Mouse (Mus musculus) kidney, adult 2 months (tissue): ENCODE data around the gene Bclaf3. TPM values are rescaled to one million over a fixed set of nuclear protein-coding genes. Genes with fewer than 3 reads are reported as not detected.
A peak's percentile ranks its signal among the peaks of the same experiment; 100 is the strongest.

Experiments used
- DNase-seq: peaks from one replicate; pipeline ENCODE4 v3.0.0; 2021
- H3K27ac ChIP-seq: fragments of 200-500 bp; 2 replicates; pipeline ENCODE4 v1.5.1; 2012; ENCODE audit warnings: low read depth, low read length, control low read depth, inconsistent platforms; ENCODE audit not compliant: insufficient read depth
- H3K27me3 ChIP-seq: fragments of 200-500 bp; replicated peaks from 2 replicates; pipeline ENCODE4 v1.6.1; 2012; ENCODE audit warnings: mild to moderate bottlenecking, moderate library complexity, low read length, inconsistent platforms; ENCODE audit not compliant: control insufficient read depth, insufficient read depth
- H3K36me3 ChIP-seq: fragments of 200-500 bp; 2 replicates; pipeline ENCODE4 v1.6.1; 2012; ENCODE audit warnings: mild to moderate bottlenecking, moderate library complexity, low read length, inconsistent platforms; ENCODE audit not compliant: control insufficient read depth, insufficient read depth
- H3K4me1 ChIP-seq: fragments of 200-500 bp; 2 replicates; pipeline ENCODE4 v1.6.1; 2011; ENCODE audit warnings: low read length; ENCODE audit not compliant: control insufficient read depth, insufficient read depth
- H3K4me3 ChIP-seq: fragments of 200-500 bp; 2 replicates; pipeline ENCODE4 v1.5.1; 2011; ENCODE audit warnings: mild to moderate bottlenecking, low read depth, low read length, control low read depth; ENCODE audit not compliant: insufficient read depth
- CTCF ChIP-seq: fragments of 200-500 bp; conservative IDR thresholded peaks from 2 replicates; pipeline ENCODE4 v1.5.1; 2011; ENCODE audit warnings: low read depth, mild to moderate bottlenecking, control low read depth, low read length, moderate library complexity, mixed read lengths; ENCODE audit not compliant: insufficient read depth, insufficient read length
- POLR2A ChIP-seq: fragments of 200-500 bp; IDR thresholded peaks from one replicate; pipeline ENCODE4 v1.6.1; 2011; ENCODE audit warnings: low read depth, low read length, control low read depth
- WGBS: fragments of 180-500 bp; shearing (Covaris S2); methylation state at CpG from one replicate; pipeline ENCODE4 v1.1.7; 2018; 5-methylcytosine and 5-hydroxymethylcytosine counted together
- polyA plus RNA-seq: library from polyadenylated mRNA; depleted of rRNA; stranded (reverse); fragments of >200 nt; gene quantifications from 2 replicates; pipeline ENCODE4 v1.2.3, GENCODE M21; 2012

The Bclaf3 gene
- polyA plus RNA-seq, 1 experiment, result 1.9 TPM

DNA sequence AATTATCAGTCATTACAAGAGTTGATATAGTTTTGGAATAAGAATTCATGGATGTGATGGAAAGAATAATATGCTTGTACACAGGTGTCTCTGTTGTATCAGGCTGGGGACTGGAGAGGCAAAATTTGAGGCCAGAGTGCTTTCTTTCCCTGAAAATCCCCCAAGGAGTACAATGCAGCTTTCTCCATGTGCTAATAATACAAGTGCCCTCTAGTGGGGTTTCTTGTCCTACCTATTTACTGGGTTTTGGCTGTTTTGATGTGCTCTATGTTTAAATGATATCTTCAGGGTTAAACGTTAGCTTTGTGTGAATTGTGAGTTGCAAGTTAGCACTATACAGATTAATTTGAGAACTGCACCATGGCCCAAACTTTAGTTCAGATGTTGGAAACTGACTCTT, 65.1 kb downstream of the Bclaf3 start:
- H3K27ac ChIP-seq, result no peak overlapping the region
- no peak overlapping the region for H3K4me3 ChIP-seq
- no peaks in the 10 kb centered on the region for H3K36me3 ChIP-seq
- no peak for DNase-seq
- H3K4me1 ChIP-seq, result no peaks in the 10 kb centered on the region
- no peaks in the 10 kb centered on the region for H3K27me3 ChIP-seq
- WGBS, result 71% methylated on average over 1 of the region's 1 CpGs
- TF ChIP-seq POLR2A, result no peak
- TF ChIP-seq CTCF, result no peak

DNA sequence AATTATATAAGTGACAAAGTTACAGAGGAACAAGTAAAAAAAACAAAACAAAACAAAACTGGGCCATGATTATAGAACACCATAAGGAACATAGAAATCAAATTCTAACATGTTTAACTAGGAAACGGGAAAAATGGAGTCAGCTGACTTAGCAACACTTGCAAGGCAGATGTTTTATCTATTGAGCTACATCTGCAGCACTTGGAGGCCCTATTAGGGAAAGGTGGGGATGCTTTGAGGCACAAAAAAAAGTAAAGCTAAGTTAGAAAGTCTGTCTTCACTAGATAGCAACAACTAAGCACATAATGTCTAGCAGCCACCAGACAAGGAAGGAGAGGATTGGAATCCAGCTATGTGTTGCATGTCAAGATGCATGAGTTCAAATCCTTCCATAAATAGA, 71.0 kb downstream of the Bclaf3 start:
- Histone ChIP-seq H3K36me3 (no peaks in the 10 kb centered on the region), H3K4me1 (no peaks in the 10 kb centered on the region), H3K27ac (no peak overlapping the region), H3K4me3 (no peak overlapping the region), H3K27me3 (no peaks in the 10 kb centered on the region)
- no peak for TF ChIP-seq CTCF
- no peak for TF ChIP-seq POLR2A
- WGBS, result 75% methylated on average over 1 of the region's 1 CpGs
- no peak for DNase-seq

DNA sequence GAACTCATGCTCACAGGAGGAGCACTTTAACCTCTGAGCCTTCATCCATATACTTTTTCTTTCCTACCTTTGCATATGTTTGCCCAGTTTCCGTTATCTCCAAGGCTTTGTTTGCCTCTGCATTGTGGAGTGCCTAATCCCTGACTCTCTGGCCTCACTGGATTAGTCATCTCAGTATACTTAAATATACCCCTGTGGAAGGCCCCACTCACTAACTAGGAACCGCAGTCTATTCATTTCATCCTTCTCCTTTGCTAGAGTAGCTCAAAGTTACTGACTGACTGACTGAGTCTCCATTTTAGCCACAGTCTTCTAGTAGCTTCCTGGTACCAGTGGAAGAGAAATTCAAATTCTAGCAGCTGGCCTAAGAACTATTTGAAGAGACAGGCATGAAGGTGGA, 78.3 kb downstream of the Bclaf3 start:
- Histone ChIP-seq H3K36me3 (no peaks in the 10 kb centered on the region), H3K27me3 (no peaks in the 10 kb centered on the region), H3K27ac (no peak overlapping the region), H3K4me1 (no peaks in the 10 kb centered on the region), H3K4me3 (no peak overlapping the region)
- WGBS, result 87% methylated on average over 2 of the region's 2 CpGs
- TF ChIP-seq CTCF (no peak), POLR2A (no peak)
- DNase-seq, result no peak

DNA sequence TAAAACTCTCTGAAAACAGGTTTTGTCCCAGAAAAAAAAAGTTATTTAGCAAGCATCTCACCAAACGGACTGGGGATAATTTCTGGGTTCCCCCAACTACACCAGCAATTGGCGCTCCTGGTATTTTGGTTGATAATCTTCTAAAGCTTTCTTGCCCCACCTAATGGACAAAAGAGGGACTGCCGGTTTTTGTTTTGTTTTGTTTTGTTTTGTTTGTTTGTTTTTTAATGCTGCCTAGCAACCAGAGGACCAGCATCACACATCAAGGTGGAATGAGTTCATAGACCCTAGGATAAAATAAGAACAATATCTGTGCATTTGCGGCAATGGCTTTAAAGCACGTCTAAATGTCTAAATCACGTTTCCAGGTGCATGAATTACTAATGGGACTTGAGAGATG, 80.4 kb downstream of the Bclaf3 start:
- H3K27ac ChIP-seq, result no peak overlapping the region
- WGBS, result 23% methylated on average over 6 of the region's 6 CpGs
- no peaks in the 10 kb centered on the region for H3K27me3 ChIP-seq
- TF ChIP-seq CTCF (no peak), POLR2A (no peak)
- peak; percentile 15 for DNase-seq
- H3K4me1 ChIP-seq, result no peaks in the 10 kb centered on the region
- H3K4me3 ChIP-seq, result no peak overlapping the region
- no peaks in the 10 kb centered on the region for H3K36me3 ChIP-seq

DNA sequence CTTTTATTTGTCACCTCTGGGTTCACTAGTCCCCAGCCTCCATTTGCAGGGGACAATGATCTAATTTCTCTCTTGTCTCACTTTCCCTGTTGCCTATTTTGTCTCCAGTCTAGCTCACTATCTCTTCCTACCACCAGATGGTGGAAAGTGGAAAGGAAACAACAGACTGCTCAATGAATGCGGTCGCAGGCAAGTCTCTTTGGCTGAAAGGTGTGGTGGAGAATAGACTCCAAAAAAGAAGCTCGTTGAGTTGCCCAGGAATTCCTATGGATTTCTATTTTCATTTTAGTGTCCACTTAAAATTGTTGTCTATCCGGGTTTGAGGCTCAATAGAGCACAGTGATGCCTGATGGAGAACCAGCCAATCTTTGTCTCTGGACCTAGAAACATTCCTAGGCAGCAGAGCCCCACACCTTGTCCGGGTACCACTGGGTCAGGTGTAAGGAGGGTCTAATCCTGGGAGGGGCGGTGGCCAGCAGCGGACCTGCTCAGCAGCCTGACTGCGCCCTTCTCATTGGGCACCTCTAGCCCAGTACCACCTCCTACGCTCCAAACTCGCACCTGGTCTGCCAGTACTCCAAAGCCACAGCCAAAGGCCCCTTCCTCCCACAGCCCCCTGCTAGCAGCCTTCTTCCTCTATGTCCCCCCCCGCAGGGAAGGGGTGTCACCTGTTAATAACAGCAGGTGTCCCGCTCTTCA, 99.9 kb downstream of the Bclaf3 start:
- Histone ChIP-seq H3K27me3 (no peaks in the 10 kb centered on the region), H3K4me1 (no peaks in the 10 kb centered on the region), H3K4me3 (peak overlapping the region; percentile 70), H3K36me3 (no peaks in the 10 kb centered on the region), H3K27ac (no peak overlapping the region)
- peak; percentile 19 for DNase-seq
- TF ChIP-seq CTCF (peak; percentile 31; the same call in 1 of the 2 replicates), POLR2A (no peak)
- WGBS, result 1% methylated on average over 11 of the region's 12 CpGs

DNA sequence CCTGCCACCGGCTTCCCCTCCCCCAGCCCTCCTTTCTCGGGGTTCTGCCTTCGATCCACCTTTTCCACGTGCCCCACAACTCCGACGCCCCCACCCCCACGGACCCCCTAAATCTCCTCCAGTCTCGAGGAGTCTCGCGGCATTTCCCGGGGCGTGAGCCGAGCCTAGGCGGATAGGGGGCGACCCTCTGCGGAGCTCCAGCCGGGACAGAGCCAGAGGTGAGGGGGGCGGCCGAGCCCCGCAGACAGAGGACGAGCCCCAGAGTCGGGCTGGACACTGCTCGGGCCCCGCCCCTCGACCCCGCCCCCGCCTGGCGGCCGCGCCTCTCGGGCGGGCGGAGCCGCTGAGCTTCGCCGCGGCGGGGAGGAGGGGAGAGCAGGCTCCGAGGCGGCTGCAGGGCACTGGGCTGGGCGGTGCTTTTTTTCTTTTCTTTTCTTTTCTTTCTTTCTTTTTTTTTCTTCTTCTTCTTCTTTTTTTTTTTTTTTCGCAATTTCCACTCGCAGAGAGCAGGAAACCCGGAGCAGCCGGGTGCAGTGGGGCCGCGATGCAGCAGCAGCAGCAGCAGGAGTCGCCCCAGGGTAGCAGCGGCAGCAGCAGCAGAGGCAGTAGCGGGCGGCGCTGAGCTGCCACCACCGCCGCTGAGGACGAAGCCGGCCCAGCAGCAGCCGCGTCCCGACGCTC, 100.6 kb downstream of the Bclaf3 start, which contains the start of gene Sh3kbp1:
TSS of gene Sh3kbp1 (plus strand) at position 366 of the 681 bp plus-strand sequence.
- peak within 1 kb of the TSS; percentile 70 for H3K4me3 ChIP-seq
- no peaks in the 10 kb centered on the region for H3K36me3 ChIP-seq
- DNase-seq, result peak; percentile 72
- TF ChIP-seq POLR2A, result no peak
- TF ChIP-seq CTCF, result 0 out of 2 replicates have a peak, but pooled peaks have one; percentile 22
- under 1% methylated on average over 53 of the region's 60 CpGs for WGBS
- H3K4me1 ChIP-seq, result no peaks in the 10 kb centered on the region
- H3K27me3 ChIP-seq, result no peaks in the 10 kb centered on the region
- H3K27ac ChIP-seq, result no peak within 1 kb of the TSS
